Mouse (Mus musculus) MEL (cell line): ENCODE results near the gene Aarsd1.

Experiments
- CTCF ChIP-seq, 3 experiments: IDR thresholded peaks in 2 of 3; conservative IDR thresholded peaks in 1 of 3; 2 replicates each; pipeline ENCODE4 v1.5.1; 2011 to 2012; ENCODE audit warnings: low read length in 3 of 3, low read depth in 2 of 3, mild to moderate bottlenecking in 2 of 3, improper control_type of control experiment in 1 of 3, inconsistent platforms in 1 of 3, mixed read lengths in 1 of 3, moderate library complexity in 1 of 3; ENCODE audit not compliant: control insufficient read depth in 1 of 3, insufficient read depth in 1 of 3, poor library complexity in 1 of 3, severe bottlenecking in 1 of 3
- E2F4 ChIP-seq: IDR thresholded peaks from 2 replicates; pipeline ENCODE4 v1.6.1; 2011; ENCODE audit warnings: low read depth, low read length, improper control_type of control experiment, borderline replicate concordance
- HCFC1 ChIP-seq: IDR thresholded peaks from 2 replicates; pipeline ENCODE4 v1.6.1; 2012; ENCODE audit warnings: low read depth, mild to moderate bottlenecking, inconsistent platforms, low read length, improper control_type of control experiment, moderate library complexity
- MAFK ChIP-seq: IDR thresholded peaks from 2 replicates; pipeline ENCODE4 v1.6.1; 2011; ENCODE audit warnings: low read depth, mild to moderate bottlenecking, low read length, improper control_type of control experiment, borderline replicate concordance
- MAX ChIP-seq: IDR thresholded peaks from 2 replicates; pipeline ENCODE4 v1.6.1; 2011; ENCODE audit warnings: low read length, improper control_type of control experiment
- MEF2A ChIP-seq: IDR thresholded peaks from 2 replicates; pipeline ENCODE4 v1.6.1; 2014; ENCODE audit warnings: low read depth, mild to moderate bottlenecking, inconsistent platforms, low read length, improper control_type of control experiment; ENCODE audit not compliant: poor library complexity, insufficient replicate concordance, severe bottlenecking; ENCODE audit errors: extremely low read depth
- POLR2A ChIP-seq, 2 experiments: IDR thresholded peaks; 2 replicates each; pipeline ENCODE4 v1.6.1; 2011 to 2012; ENCODE audit warnings: low read length in 2 of 2, mild to moderate bottlenecking in 2 of 2, control low read depth in 1 of 2, improper control_type of control experiment in 1 of 2, low read depth in 1 of 2, moderate library complexity in 1 of 2; ENCODE audit not compliant: control insufficient read depth in 1 of 2, insufficient read depth in 1 of 2, poor library complexity in 1 of 2
- TAL1 ChIP-seq: IDR thresholded peaks from 2 replicates; pipeline ENCODE4 v1.6.1; 2012; ENCODE audit warnings: mild to moderate bottlenecking, inconsistent platforms, low read length, moderate library complexity, mixed read lengths
- UBTF ChIP-seq: IDR thresholded peaks from 2 replicates; pipeline ENCODE4 v1.6.1; 2012; ENCODE audit warnings: low read depth, mild to moderate bottlenecking, inconsistent platforms, low read length, improper control_type of control experiment, moderate library complexity, borderline replicate concordance; ENCODE audit not compliant: insufficient read depth
- USF1 ChIP-seq: IDR thresholded peaks from 2 replicates; pipeline ENCODE4 v1.6.1; 2014; ENCODE audit warnings: low read depth, mild to moderate bottlenecking, inconsistent platforms, low read length, improper control_type of control experiment, moderate library complexity

DNA sequence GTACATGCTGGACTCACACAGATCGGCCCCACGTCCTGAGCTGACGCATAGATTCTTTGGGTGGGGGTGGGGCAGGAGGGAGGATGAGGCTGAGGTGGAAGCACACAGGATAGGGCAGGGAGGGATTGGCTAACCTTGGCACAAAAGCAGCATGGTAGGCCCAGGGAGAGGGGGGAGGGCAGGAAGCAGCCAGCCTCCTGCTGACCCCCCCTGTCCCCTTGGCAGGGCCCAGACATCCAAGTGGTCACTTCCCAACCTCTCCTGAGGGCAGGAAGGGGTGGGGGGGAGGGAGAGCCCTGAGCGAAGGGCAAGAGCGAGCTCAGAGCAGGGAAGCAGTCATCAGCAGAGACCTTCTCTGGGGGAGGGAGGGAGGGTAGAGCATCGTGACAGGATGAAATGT is 42.3 kb upstream of the Aarsd1 start:
- no peak for TF ChIP-seq UBTF
- TF ChIP-seq POLR2A (IDR thresholded peaks at IDR 0.05; ENCODE audit: control insufficient read depth in 1 of 2, insufficient read depth in 1 of 2, low read depth in 1 of 2, low read length in 2 of 2, poor library complexity in 1 of 2), result no peak
- no peak for TF ChIP-seq HCFC1
- no peak for TF ChIP-seq CTCF (IDR thresholded peaks at IDR 0.05 in 2 of 3, conservative IDR thresholded peaks at IDR 0.05 in 1 of 3; ENCODE audit: control insufficient read depth in 1 of 3, insufficient read depth in 1 of 3, low read depth in 2 of 3, low read length in 3 of 3, poor library complexity in 1 of 3, severe bottlenecking in 1 of 3)
- TF ChIP-seq MAFK, result no peak
- no peak for TF ChIP-seq TAL1
- TF ChIP-seq MAX, result no peak
- TF ChIP-seq MEF2A, result no peak
- TF ChIP-seq USF1, result no peak
- TF ChIP-seq E2F4, result no peak
